Mouse (Mus musculus): ENCODE results near the gene Ccnd1. TPM values are rescaled to one million over a fixed set of nuclear protein-coding genes. Genes with fewer than 3 reads are reported as not detected.
"Not testable (repeated sequence)": the region's sequence is repeated elsewhere in the genome, so short reads cannot be mapped to it uniquely, and the experiment has no call there.

Gene Ccnd1
- total RNA-seq, 2 experiments from 2014 or later: 27.5 to 30.5 TPM

- no peak for DNase-seq
- intact Hi-C loops (cut with DNase I): no loop called here
Measured at GRCm38 (mm10) chr7:144912897-144913296, 26.8 kb downstream of the Ccnd1 start.

DNA sequence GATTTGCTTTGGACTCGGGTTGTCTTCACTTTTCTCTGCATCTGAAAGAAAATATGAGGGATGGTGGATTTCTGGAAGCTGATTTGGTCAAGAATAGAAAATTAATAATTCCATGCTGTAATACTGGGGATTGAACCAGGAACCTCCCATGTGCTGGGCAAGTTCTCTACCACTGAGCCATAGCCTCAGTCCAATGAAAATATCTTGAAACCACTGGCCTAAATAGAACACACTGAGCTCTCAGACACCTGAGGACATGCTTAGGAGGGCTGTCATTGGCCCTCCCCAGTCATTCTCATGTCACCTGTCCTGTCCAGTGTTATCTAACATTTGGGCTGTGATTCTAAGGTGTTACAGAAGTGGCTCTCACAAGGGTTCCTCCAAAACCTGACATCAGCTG is 28.6 kb downstream of the Ccnd1 start:
- intact Hi-C loops (cut with DNase I): no loop called here
- DNase-seq: no peak

GRCm38 (mm10) chr7:144908705-144909104 is 31.0 kb downstream of the Ccnd1 start:
- intact Hi-C loops (cut with DNase I): no loop called here

GRCm38 (mm10) chr7:144907793-144908192 is 31.9 kb downstream of the Ccnd1 start:
- intact Hi-C loops (cut with DNase I): no loop called here
- DNase-seq: no peak

More at GRCm38 (mm10) chr7:144908705-144909104, 31.0 kb downstream of the Ccnd1 start:
- no peak for DNase-seq

DNA sequence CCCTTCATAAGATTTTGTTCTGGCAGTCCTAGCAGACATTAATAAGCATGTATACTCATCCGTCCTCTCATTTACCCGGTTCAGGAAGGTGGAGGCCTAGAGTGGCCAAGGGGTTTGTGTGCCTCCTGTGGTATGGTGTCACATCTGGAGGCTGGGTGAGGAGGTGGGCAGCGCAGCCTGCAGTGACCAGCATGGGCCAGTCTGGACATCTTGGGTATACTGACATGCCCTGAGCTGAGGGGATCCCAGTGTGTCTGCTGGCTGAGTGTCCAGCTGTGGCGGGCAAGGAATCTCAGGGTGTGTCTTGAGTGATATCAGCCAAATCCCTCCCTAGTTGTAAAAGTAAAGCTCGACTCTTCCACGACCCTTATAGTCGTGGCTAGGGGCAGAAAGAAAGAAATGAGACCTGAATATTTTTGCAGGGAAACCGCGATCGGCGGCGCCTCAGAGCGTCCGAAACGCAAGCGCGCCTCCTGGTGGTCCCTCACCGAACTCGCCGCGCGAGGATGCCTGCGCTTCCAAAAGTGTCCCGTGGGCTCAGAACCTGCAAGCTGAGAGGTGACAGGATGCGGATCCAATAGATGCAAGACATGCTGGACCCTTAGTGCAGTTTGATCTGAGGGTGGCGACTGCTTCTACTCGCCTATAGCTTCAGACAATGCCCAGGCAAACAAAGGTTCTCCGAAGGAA is 32.9 kb downstream of the Ccnd1 start:
- intact Hi-C loops (cut with DNase I): no loop called here
- DNase-seq: peak; percentile 76

DNA sequence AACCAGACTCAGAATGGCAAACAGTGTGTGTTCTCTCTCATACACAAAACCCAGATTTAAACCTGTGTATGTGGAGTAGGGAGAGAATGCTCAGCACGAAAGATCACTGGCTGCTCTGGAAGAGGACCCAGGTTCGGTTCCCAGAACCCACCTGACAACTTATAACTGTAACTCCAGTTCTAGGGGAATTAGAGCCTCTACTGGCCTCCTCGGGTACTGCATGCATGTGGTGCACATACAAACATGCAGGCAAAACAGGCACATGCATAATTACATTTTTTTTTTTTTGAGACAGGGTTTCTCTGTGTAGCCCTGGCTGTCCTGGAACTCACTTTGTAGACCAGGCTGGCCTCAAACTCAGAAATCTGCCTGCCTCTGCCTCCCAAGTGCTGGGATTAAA is 34.2 kb downstream of the Ccnd1 start:
- DNase-seq; intact Hi-C loops (cut with DNase I): not testable (repeated sequence)

- intact Hi-C loops (cut with DNase I): loop anchor here (5.0 kb wide), 1 partner anchor 311 kb away; no protein-coding TSS in a partner anchor
- no peak for DNase-seq
Measured at GRCm38 (mm10) chr7:144898506-144898905, 41.2 kb downstream of the Ccnd1 start.

DNA sequence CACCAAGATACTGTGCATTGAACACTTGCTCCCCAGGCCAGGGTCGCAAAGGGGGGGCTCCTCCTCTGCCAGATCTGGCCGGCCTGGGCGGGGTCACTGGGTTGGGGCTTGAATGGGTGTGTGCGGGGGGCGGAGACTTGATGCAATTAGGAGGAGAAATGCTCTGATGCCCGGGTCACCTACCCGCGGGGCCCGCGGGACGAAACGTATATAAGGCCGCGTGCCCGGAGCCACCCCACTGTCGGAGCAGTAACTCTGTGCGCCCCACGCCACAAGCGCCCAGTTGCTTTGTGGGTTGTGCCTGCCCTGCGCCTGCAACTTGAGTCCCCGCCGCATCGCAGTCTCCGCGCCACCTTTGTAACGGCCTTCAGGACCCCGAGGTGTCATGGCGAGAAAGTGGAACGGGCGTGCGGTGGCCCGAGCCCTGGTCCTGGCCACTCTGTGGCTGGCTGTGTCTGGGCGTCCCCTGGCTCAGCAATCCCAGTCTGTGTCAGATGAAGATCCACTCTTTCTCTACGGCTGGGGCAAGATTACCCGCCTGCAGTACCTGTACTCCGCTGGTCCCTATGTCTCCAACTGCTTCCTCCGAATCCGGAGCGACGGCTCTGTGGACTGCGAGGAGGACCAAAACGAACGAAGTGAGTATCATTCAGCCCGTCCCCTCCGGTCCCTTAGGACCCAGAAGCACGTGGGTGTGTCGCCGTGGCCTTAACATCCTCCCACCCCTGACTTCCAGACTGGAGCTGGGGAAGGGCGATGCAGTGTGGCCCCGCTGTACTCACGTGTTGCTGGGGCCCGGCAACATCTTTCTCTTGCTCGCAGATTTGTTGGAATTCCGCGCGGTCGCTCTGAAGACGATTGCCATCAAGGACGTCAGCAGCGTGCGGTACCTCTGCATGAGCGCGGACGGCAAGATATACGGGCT is 43.2 kb downstream of the Ccnd1 start, which contains the start of gene Fgf15:
TSS of gene Fgf15 (plus strand) at position 238 of the 925 bp plus-strand sequence.
- intact Hi-C loops (cut with DNase I): loop anchor here (5.0 kb wide), 1 partner anchor 309 kb away; no protein-coding TSS in a partner anchor
- peak; percentile 13 for DNase-seq

DNA sequence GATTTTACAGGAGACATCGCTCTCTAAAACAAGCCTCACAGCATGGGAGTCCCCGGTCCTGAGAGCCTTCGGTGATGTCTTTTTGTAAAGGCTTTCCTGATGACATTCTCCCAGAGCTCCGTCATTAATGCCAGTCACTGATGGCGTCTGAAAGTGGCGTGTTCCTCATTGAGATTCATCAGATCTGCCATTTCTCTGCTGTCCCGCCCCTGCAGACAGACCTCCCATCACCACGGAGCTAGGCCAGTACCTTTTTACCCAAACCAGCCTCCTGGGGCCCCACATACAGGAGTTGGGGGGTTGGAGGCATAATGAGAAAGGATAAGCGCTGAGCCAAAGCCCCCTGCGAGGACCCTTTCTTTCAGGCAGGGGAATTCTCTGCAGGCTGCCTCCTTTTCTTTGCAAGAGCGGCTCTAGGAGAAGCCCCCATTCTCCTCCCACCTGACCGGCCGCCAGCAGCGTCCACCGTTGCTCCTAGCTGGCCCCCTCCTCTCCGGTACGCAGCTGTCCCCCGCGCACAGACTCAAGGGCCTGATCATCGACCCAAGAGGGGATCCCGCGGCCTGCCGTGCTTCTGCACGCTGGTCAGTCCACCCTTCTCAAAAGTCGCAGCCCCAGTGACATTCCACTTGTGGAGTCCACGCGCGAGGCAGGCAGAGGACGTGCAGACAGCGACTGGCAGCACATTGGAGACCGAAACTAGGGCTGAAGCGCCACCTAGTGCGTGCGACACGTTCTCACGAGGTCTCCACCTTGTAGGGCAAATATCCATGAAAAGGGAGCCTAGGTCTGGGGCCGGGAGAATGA is 44.2 kb downstream of the Ccnd1 start:
- intact Hi-C loops (cut with DNase I): loop anchor here (2.0 to 5.0 kb wide), 2 partner anchors 97 to 308 kb away; no protein-coding TSS in a partner anchor

DNA sequence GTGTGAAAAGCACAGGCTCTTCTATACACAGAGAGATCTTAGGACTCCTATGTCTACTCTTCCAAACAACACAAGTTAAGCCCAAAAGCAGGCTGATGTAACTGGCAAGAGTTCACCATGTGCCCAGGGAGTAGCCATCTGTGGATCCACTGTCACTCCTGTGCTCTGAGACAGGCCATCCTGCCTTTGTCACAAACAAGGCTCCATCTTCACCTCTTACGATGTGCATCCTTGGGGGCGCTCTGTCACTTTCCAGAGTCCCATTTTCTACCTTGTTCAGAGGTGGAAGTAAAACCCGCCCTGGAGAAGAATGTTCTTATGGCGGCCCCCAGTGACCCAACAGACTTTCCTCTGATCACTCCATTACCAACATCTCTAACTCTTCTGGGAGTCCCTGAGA is 45.0 kb downstream of the Ccnd1 start:
- DNase-seq: no peak
- intact Hi-C loops (cut with DNase I): loop anchor here (2.0 to 5.0 kb wide), 2 partner anchors 96 to 307 kb away; no protein-coding TSS in a partner anchor

More for the DNA sequence above, 44.2 kb downstream of the Ccnd1 start:
- peak; percentile 82 for DNase-seq

DNA sequence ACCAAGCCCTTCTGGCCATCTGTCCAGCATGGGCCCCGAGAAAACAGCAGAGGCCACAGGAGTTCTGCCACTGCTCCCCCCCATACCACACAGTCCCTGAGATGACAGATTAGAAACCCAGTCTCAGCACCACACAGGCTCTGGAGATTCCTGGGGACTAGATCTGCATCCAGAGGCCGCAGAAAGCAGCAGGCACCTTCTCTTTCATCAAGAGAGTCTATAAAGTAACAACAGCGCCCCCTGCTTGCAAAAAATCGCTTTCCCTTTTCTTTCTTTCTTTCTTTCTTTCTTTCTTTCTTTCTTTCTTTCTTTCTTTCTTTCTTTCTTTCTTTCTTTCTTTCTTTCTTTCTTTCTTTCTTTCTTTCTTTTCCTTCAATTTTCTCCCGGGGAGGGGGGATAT is 45.5 kb downstream of the Ccnd1 start:
- peak; percentile 58 for DNase-seq
- intact Hi-C loops (cut with DNase I): loop anchor here (2.0 kb wide), 1 partner anchor 95 kb away; no protein-coding TSS in a partner anchor

- intact Hi-C loops (cut with DNase I): no loop called here
- DNase-seq: no peak
Measured at GRCm38 (mm10) chr7:144892322-144892721, 47.4 kb downstream of the Ccnd1 start.

- no peak for DNase-seq
- intact Hi-C loops (cut with DNase I): no loop called here
Measured at GRCm38 (mm10) chr7:144891863-144892262, 47.9 kb downstream of the Ccnd1 start.

- intact Hi-C loops (cut with DNase I); DNase-seq: not testable (repeated sequence)
Measured at GRCm38 (mm10) chr7:144890661-144891060, 49.1 kb downstream of the Ccnd1 start.

DNA sequence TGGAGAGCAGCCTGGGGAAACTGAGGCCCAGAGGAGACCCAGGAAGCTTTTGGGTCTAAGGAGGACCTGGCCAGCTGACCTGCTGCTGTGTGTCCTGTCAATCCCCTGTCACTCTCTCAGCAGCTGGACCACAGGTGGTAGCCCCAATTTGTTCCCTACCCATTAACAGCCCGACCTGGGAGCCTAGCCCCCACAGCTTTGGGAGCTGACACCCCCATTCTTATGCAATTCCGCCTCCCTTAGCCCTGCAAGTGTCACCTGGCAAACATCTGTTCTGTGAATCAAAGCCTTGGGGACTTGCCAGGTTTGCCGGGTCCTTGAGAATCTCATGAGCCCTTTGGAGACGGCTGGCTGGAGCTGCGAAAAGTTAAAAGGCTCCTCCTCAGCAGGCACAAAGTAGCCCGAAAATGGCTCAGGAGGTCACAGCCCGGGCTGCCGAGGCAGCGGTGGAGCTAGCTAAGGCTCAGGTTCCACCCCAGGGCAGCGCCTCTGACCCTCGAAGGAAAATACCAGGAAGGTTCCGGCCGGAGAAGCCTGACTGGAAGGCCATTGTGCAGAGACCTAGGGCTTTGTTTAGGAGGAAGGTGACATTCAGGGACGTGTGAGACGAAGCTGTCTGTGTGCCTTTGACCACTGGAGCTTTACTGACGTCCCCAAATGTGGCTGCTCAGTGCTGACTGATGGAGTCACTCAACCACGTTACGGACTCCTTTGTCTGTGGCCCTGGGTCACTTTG is 51.0 kb downstream of the Ccnd1 start:
- intact Hi-C loops (cut with DNase I): no loop called here
- no peak for DNase-seq

- intact Hi-C loops (cut with DNase I): no loop called here
Measured at GRCm38 (mm10) chr7:144887672-144888071, 52.1 kb downstream of the Ccnd1 start.

GRCm38 (mm10) chr7:144883106-144883505 is 56.6 kb downstream of the Ccnd1 start:
- no peak for DNase-seq
- intact Hi-C loops (cut with DNase I): no loop called here

More at GRCm38 (mm10) chr7:144887672-144888071, 52.1 kb downstream of the Ccnd1 start:
- no peak for DNase-seq
